Mouse (Mus musculus): ENCODE measurements around the gene Fcgr4.

- TF ChIP-seq POLR2A (IDR thresholded peaks at IDR 0.05; ENCODE audit: low read depth, low read length) (no peak), CTCF (conservative IDR thresholded peaks at IDR 0.05; ENCODE audit: insufficient read depth, insufficient read length, low read depth, low read length) (no peak)
Observed at GRCm38 (mm10) chr1:170983066-170983465, 35.7 kb upstream of the Fcgr4 start.
